Mouse (Mus musculus) bone marrow macrophage, adult 2 months (primary cell): ENCODE measurements around the gene Ces1g.

Experiments used
- CTCF ChIP-seq: IDR thresholded peaks from 2 replicates; pipeline ENCODE4 v1.5.1; 2012; ENCODE audit warnings: low read depth, mild to moderate bottlenecking, low read length, moderate library complexity
- POLR2A ChIP-seq: IDR thresholded peaks from 2 replicates; pipeline ENCODE4 v1.6.1; 2012; ENCODE audit warnings: mild to moderate bottlenecking, low read depth, low read length, borderline replicate concordance

GRCm38 (mm10) chr8:93332703-93333102 lies 4.4 kb downstream of the Ces1g start:
- TF ChIP-seq POLR2A, result no peak
- no peak for TF ChIP-seq CTCF
